Mouse (Mus musculus) left cerebral cortex, adult 8-10 months (tissue): ENCODE measurements around the gene Aif1. TPM values are rescaled to one million over a fixed set of nuclear protein-coding genes. Genes with fewer than 3 reads are reported as not detected.

ENCODE experiments used
- DNase-seq, 2 experiments: peaks; one replicate each; pipeline ENCODE4 v3.0.0; 2022; ENCODE audit warnings: low spot score in 2 of 2
- microRNA-seq, 2 experiments: library from miRNA; unstranded; fragments of <30 nt; microRNA quantifications; one replicate each; pipeline ENCODE4 v1.2.0; 2022
- total RNA-seq, 4 experiments: library from RNA; stranded (reverse); gene quantifications; 2 replicates each; pipeline ENCODE4 v1.2.4; 2022

Gene Aif1
- total RNA-seq, 4 experiments from 2014 or later = 11.2 to 30.3 (median 17.4) TPM

- peak; percentile 91 to 99 for DNase-seq
These were observed 54.6 kb downstream of the Aif1 start, which contains the start of gene Gpank1 for GRCm38 (mm10) chr17:35121143-35121799. Gene Gpank1, plus strand, starts transcription at chr17:35121455.

Small RNAs within 50 kb of the gene (microRNA-seq; reads per million reads assigned to microRNA genes)
- 0 reads per million in 2 experiments for gene Mir6973a
- gene Mir6974 = 0.21 to 0.22 reads per million in 2 experiments

Other genes starting within 250 kb of the Aif1 start
- gene Neu1, start 244.8 kb downstream of the Aif1 start, total RNA-seq = 10 to 100 TPM; 40.1 to 44.4 (median 42.7) TPM
- gene Hspa1b, start 216.8 kb downstream of the Aif1 start, total RNA-seq = 10 to 100 TPM in 2 of 4 experiments, 1 to 10 TPM in 2; 6.9 to 13.1 (median 10.4) TPM
- not detected for gene Gm20481, start 206.2 kb downstream of the Aif1 start, total RNA-seq
- gene Hspa1a, start 203.9 kb downstream of the Aif1 start, total RNA-seq = 10 to 100 TPM; 11.9 to 17.5 (median 13.7) TPM
- gene Hspa1l, start 203.4 kb downstream of the Aif1 start, total RNA-seq = under 1 TPM; 0.24 to 0.72 (median 0.58) TPM
- gene Lsm2, start 194.2 kb downstream of the Aif1 start, total RNA-seq = 10 to 100 TPM; 14.1 to 22.5 (median 17.3) TPM
- gene Vars, start 175.1 kb downstream of the Aif1 start, total RNA-seq = 10 to 100 TPM; 43.5 to 53.0 (median 48.2) TPM
- gene Vwa7, start 159.5 kb downstream of the Aif1 start, total RNA-seq = 1 to 10 TPM in 3 of 4 experiments, under 1 TPM in 1; 0.95 to 1.5 (median 1.3) TPM
- gene Sapcd1, start 148.1 kb downstream of the Aif1 start, total RNA-seq = under 1 TPM in 2 of 4 experiments, not detected in 2; 0.59 to 0.67 TPM
- gene Msh5, start 129.3 kb downstream of the Aif1 start, total RNA-seq = 1 to 10 TPM in 1 of 4 experiments, under 1 TPM in 2, not detected in 1; 0.34 to 1.2 (median 0.78) TPM
- gene Clic1, start 126.1 kb downstream of the Aif1 start, total RNA-seq = 10 to 100 TPM; 10.2 to 18.3 (median 11.8) TPM
- gene Ddah2, start 117.0 kb downstream of the Aif1 start, total RNA-seq = 10 to 100 TPM; 13.1 to 20.2 (median 14.8) TPM
- gene Ly6g6c, start 110.7 kb downstream of the Aif1 start, total RNA-seq = not detected
- under 1 TPM in 1 of 4 experiments, not detected in 3; 0.15 TPM for gene Mpig6b, start 109.9 kb downstream of the Aif1 start, total RNA-seq
- gene Ly6g6e, start 99.2 kb downstream of the Aif1 start, total RNA-seq = 1 to 10 TPM; 3.7 to 4.9 (median 4.0) TPM
- gene Ly6g6d, start 98.0 kb downstream of the Aif1 start, total RNA-seq = 1 to 10 TPM in 3 of 4 experiments, under 1 TPM in 1; 0.70 to 1.8 (median 1.3) TPM
- under 1 TPM in 2 of 4 experiments, not detected in 2; 0.50 to 0.54 TPM for gene Ly6g6f, start 90.5 kb downstream of the Aif1 start, total RNA-seq
- gene Abhd16a, start 86.8 kb downstream of the Aif1 start, total RNA-seq = 100 to 1,000 TPM; 117 to 125 (median 121) TPM
- gene Ly6g5c, start 67.8 kb downstream of the Aif1 start, total RNA-seq = not detected
- gene Ly6g5b, start 60.6 kb downstream of the Aif1 start, total RNA-seq = under 1 TPM; 0.32 to 1.00 (median 0.46) TPM
- gene Gpank1, start 54.6 kb downstream of the Aif1 start, total RNA-seq = 10 to 100 TPM; 19.7 to 24.5 (median 22.8) TPM
- 100 to 1,000 TPM; 188 to 228 (median 194) TPM for gene Csnk2b, start 54.0 kb downstream of the Aif1 start, total RNA-seq
- 10 to 100 TPM; 25.6 to 34.3 (median 30.1) TPM for gene D17H6S53E, start 49.7 kb downstream of the Aif1 start, total RNA-seq
- not detected for gene Apom, start 44.0 kb downstream of the Aif1 start, total RNA-seq
- 100 to 1,000 TPM; 263 to 306 (median 290) TPM for gene Bag6, start 40.9 kb downstream of the Aif1 start, total RNA-seq
- 100 to 1,000 TPM; 272 to 295 (median 280) TPM for gene Prrc2a, start 11.2 kb downstream of the Aif1 start, total RNA-seq
- gene Lst1, start 12.4 kb upstream of the Aif1 start, total RNA-seq = 10 to 100 TPM in 1 of 4 experiments, 1 to 10 TPM in 3; 6.5 to 10.1 (median 7.9) TPM
- 1 to 10 TPM in 3 of 4 experiments, not detected in 1; 1.0 to 1.6 (median 1.2) TPM for gene Ltb, start 18.4 kb upstream of the Aif1 start, total RNA-seq
- gene Tnf, start 25.9 kb upstream of the Aif1 start, total RNA-seq = under 1 TPM in 1 of 4 experiments, not detected in 3; 0.39 TPM
- gene Lta, start 29.3 kb upstream of the Aif1 start, total RNA-seq = 1 to 10 TPM in 1 of 4 experiments, under 1 TPM in 3; 0.28 to 1.2 (median 0.58) TPM
- not detected for gene Gm16181, start 44.8 kb upstream of the Aif1 start, total RNA-seq
- 100 to 1,000 TPM; 552 to 589 (median 575) TPM for gene Atp6v1g2, start 57.6 kb upstream of the Aif1 start, total RNA-seq
- 10 to 100 TPM; 14.1 to 18.8 (median 17.1) TPM for gene Nfkbil1, start 59.7 kb upstream of the Aif1 start, total RNA-seq
- gene Ddx39b, start 65.7 kb upstream of the Aif1 start, total RNA-seq = 100 to 1,000 TPM; 175 to 212 (median 200) TPM
- gene H2-D1, start 86.7 kb upstream of the Aif1 start, total RNA-seq = 10 to 100 TPM; 29.5 to 72.8 (median 47.5) TPM
- 1 to 10 TPM in 3 of 4 experiments, under 1 TPM in 1; 0.67 to 2.3 (median 1.4) TPM for gene H2-Q1, start 144.3 kb upstream of the Aif1 start, total RNA-seq
- 1 to 10 TPM in 2 of 4 experiments, under 1 TPM in 2; 0.34 to 1.3 (median 0.94) TPM for gene H2-Q2, start 166.2 kb upstream of the Aif1 start, total RNA-seq
- 1 to 10 TPM; 2.5 to 7.0 (median 4.7) TPM for gene H2-Q4, start 203.5 kb upstream of the Aif1 start, total RNA-seq
- 1 to 10 TPM in 1 of 4 experiments, under 1 TPM in 3; 0.38 to 1.5 (median 0.86) TPM for gene H2-Q6, start 248.8 kb upstream of the Aif1 start, total RNA-seq